Mouse (Mus musculus): ENCODE data around the gene Ptprcap. TPM values are rescaled to one million over a fixed set of nuclear protein-coding genes. Genes with fewer than 3 reads are reported as not detected.

The Ptprcap gene
- not detected in 2 replicates for polyA plus RNA-seq (2011; ENCODE audit: insufficient read depth, insufficient read length, low read depth, missing spikeins)

GRCm38 (mm10) chr19:4153232-4153654 is at the start of gene Ptprcap:
TSS of gene Ptprcap (plus strand) at chr19:4153604.
- 0 out of 2 replicates have a peak, but pooled peaks cover 2% of the 10 kb centered on the region for H3K36me3 ChIP-seq (ENCODE audit: control insufficient read depth, insufficient read depth, low read length, poor library complexity, severe bottlenecking)
- H3K27ac ChIP-seq (ENCODE audit: insufficient read depth, low read length) = no peak within 1 kb of the TSS
- no peak within 1 kb of the TSS for H3K9ac ChIP-seq (ENCODE audit: low read depth, poor library complexity, severe bottlenecking)

GRCm38 (mm10) chr19:4103792-4104191 is 49.6 kb upstream of the Ptprcap start:
- Histone ChIP-seq H3K4me3 (ENCODE audit: low read depth, low read length) (no peak overlapping the region), H3K27ac (ENCODE audit: insufficient read depth, low read length) (no peak overlapping the region), H3K4me1 (ENCODE audit: control insufficient read depth, insufficient read depth, low read length) (no peaks in the 10 kb centered on the region), H3K36me3 (ENCODE audit: control insufficient read depth, insufficient read depth, low read length, poor library complexity, severe bottlenecking) (no peaks in the 10 kb centered on the region), H3K27me3 (ENCODE audit: control insufficient read depth, insufficient read depth, low read length, poor library complexity, severe bottlenecking) (no peaks in the 10 kb centered on the region), H3K9me3 (replicated peaks; ENCODE audit: control insufficient read depth, insufficient read depth, low read length, poor library complexity, severe bottlenecking) (no peaks in the 10 kb centered on the region), H3K9ac (ENCODE audit: low read depth, poor library complexity, severe bottlenecking) (no peak overlapping the region)
- TF ChIP-seq CTCF (IDR thresholded peaks at IDR 0.05; ENCODE audit: low read depth, low read length) = no peak

More at GRCm38 (mm10) chr19:4153232-4153654, at the start of gene Ptprcap:
- no peaks in the 10 kb centered on the region for H3K9me3 ChIP-seq (replicated peaks; ENCODE audit: control insufficient read depth, insufficient read depth, low read length, poor library complexity, severe bottlenecking)
- TF ChIP-seq CTCF (IDR thresholded peaks at IDR 0.05; ENCODE audit: low read depth, low read length) = no peak
- TF ChIP-seq EP300 (IDR thresholded peaks at IDR 0.05; ENCODE audit: insufficient read depth, low read depth, low read length) = no peak
- TF ChIP-seq POLR2A (IDR thresholded peaks at IDR 0.05; ENCODE audit: insufficient read depth, low read length) = no peak
- no peak within 1 kb of the TSS for H3K4me3 ChIP-seq (ENCODE audit: low read depth, low read length)
- no peaks in the 10 kb centered on the region for H3K27me3 ChIP-seq (ENCODE audit: control insufficient read depth, insufficient read depth, low read length, poor library complexity, severe bottlenecking)
- H3K4me1 ChIP-seq (ENCODE audit: control insufficient read depth, insufficient read depth, low read length) = peaks cover 2% of the 10 kb centered on the region

- Histone ChIP-seq H3K27me3 (ENCODE audit: control insufficient read depth, insufficient read depth, low read length, poor library complexity, severe bottlenecking) (no peaks in the 10 kb centered on the region), H3K9me3 (replicated peaks; ENCODE audit: control insufficient read depth, insufficient read depth, low read length, poor library complexity, severe bottlenecking) (no peaks in the 10 kb centered on the region), H3K9ac (ENCODE audit: low read depth, poor library complexity, severe bottlenecking) (no peak overlapping the region), H3K27ac (ENCODE audit: insufficient read depth, low read length) (no peak overlapping the region), H3K36me3 (ENCODE audit: control insufficient read depth, insufficient read depth, low read length, poor library complexity, severe bottlenecking) (no peaks in the 10 kb centered on the region), H3K4me3 (ENCODE audit: low read depth, low read length) (no peak overlapping the region), H3K4me1 (ENCODE audit: control insufficient read depth, insufficient read depth, low read length) (no peaks in the 10 kb centered on the region)
- TF ChIP-seq CTCF (IDR thresholded peaks at IDR 0.05; ENCODE audit: low read depth, low read length) (no peak), POLR2A (IDR thresholded peaks at IDR 0.05; ENCODE audit: insufficient read depth, low read length) (no peak), EP300 (IDR thresholded peaks at IDR 0.05; ENCODE audit: insufficient read depth, low read depth, low read length) (no peak)
Measured at GRCm38 (mm10) chr19:4104675-4105194, 48.7 kb upstream of the Ptprcap start.

GRCm38 (mm10) chr19:4106654-4107053 is 46.8 kb upstream of the Ptprcap start:
- no peak overlapping the region for H3K4me3 ChIP-seq (ENCODE audit: low read depth, low read length)
- H3K27ac ChIP-seq (ENCODE audit: insufficient read depth, low read length) = no peak overlapping the region
- TF ChIP-seq CTCF (IDR thresholded peaks at IDR 0.05; ENCODE audit: low read depth, low read length) (no peak), EP300 (IDR thresholded peaks at IDR 0.05; ENCODE audit: insufficient read depth, low read depth, low read length) (no peak), POLR2A (IDR thresholded peaks at IDR 0.05; ENCODE audit: insufficient read depth, low read length) (no peak)
- no peaks in the 10 kb centered on the region for H3K4me1 ChIP-seq (ENCODE audit: control insufficient read depth, insufficient read depth, low read length)
- H3K9ac ChIP-seq (ENCODE audit: low read depth, poor library complexity, severe bottlenecking) = no peak overlapping the region
- no peaks in the 10 kb centered on the region for H3K9me3 ChIP-seq (replicated peaks; ENCODE audit: control insufficient read depth, insufficient read depth, low read length, poor library complexity, severe bottlenecking)
- no peaks in the 10 kb centered on the region for H3K27me3 ChIP-seq (ENCODE audit: control insufficient read depth, insufficient read depth, low read length, poor library complexity, severe bottlenecking)
- no peaks in the 10 kb centered on the region for H3K36me3 ChIP-seq (ENCODE audit: control insufficient read depth, insufficient read depth, low read length, poor library complexity, severe bottlenecking)

GRCm38 (mm10) chr19:4108535-4108934 is 44.9 kb upstream of the Ptprcap start:
- no peak overlapping the region for H3K9ac ChIP-seq (ENCODE audit: low read depth, poor library complexity, severe bottlenecking)
- H3K4me1 ChIP-seq (ENCODE audit: control insufficient read depth, insufficient read depth, low read length) = no peaks in the 10 kb centered on the region
- H3K4me3 ChIP-seq (ENCODE audit: low read depth, low read length) = no peak overlapping the region
- no peaks in the 10 kb centered on the region for H3K9me3 ChIP-seq (replicated peaks; ENCODE audit: control insufficient read depth, insufficient read depth, low read length, poor library complexity, severe bottlenecking)
- no peak for TF ChIP-seq EP300 (IDR thresholded peaks at IDR 0.05; ENCODE audit: insufficient read depth, low read depth, low read length)
- H3K36me3 ChIP-seq (ENCODE audit: control insufficient read depth, insufficient read depth, low read length, poor library complexity, severe bottlenecking) = no peaks in the 10 kb centered on the region
- H3K27me3 ChIP-seq (ENCODE audit: control insufficient read depth, insufficient read depth, low read length, poor library complexity, severe bottlenecking) = no peaks in the 10 kb centered on the region
- H3K27ac ChIP-seq (ENCODE audit: insufficient read depth, low read length) = no peak overlapping the region

GRCm38 (mm10) chr19:4112063-4112960 is 41.1 kb upstream of the Ptprcap start:
- Histone ChIP-seq H3K9me3 (replicated peaks; ENCODE audit: control insufficient read depth, insufficient read depth, low read length, poor library complexity, severe bottlenecking) (no peaks in the 10 kb centered on the region), H3K27ac (ENCODE audit: insufficient read depth, low read length) (no peak overlapping the region), H3K4me3 (ENCODE audit: low read depth, low read length) (no peak overlapping the region), H3K9ac (ENCODE audit: low read depth, poor library complexity, severe bottlenecking) (no peak overlapping the region), H3K36me3 (ENCODE audit: control insufficient read depth, insufficient read depth, low read length, poor library complexity, severe bottlenecking) (no peaks in the 10 kb centered on the region), H3K4me1 (ENCODE audit: control insufficient read depth, insufficient read depth, low read length) (no peaks in the 10 kb centered on the region), H3K27me3 (ENCODE audit: control insufficient read depth, insufficient read depth, low read length, poor library complexity, severe bottlenecking) (no peaks in the 10 kb centered on the region)
- TF ChIP-seq CTCF (IDR thresholded peaks at IDR 0.05; ENCODE audit: low read depth, low read length) = no peak
- no peak for TF ChIP-seq POLR2A (IDR thresholded peaks at IDR 0.05; ENCODE audit: insufficient read depth, low read length)
- TF ChIP-seq EP300 (IDR thresholded peaks at IDR 0.05; ENCODE audit: insufficient read depth, low read depth, low read length) = no peak
